Mouse (Mus musculus) left cerebral cortex, adult 2 months (tissue): Measurements from ENCODE around the gene Gpn2. TPM values are rescaled to one million over a fixed set of nuclear protein-coding genes. Genes with fewer than 3 reads are reported as not detected.

Source experiments
- DNase-seq, 2 experiments: peaks; one replicate each; pipeline ENCODE4 v3.0.0; 2021 to 2022; ENCODE audit warnings: low spot score in 2 of 2, mixed read lengths in 1 of 2; ENCODE audit errors: extremely low spot score in 1 of 2
- H3K27ac ChIP-seq: fragments of 200-600 bp; 2 replicates; pipeline ENCODE4 v1.8.1; 2022
- H3K4me3 ChIP-seq: fragments of 200-600 bp; 2 replicates; pipeline ENCODE4 v1.8.1; 2022
- CTCF ChIP-seq: fragments of 200-600 bp; IDR thresholded peaks from 2 replicates; pipeline ENCODE4 v1.8.1; 2022; ENCODE audit warnings: antibody characterized with exemption, mild to moderate bottlenecking, moderate library complexity
- intact Hi-C: fragments of 180-260 bp; cut with DNase I; formaldehyde crosslinking; loops from one replicate; pipeline ENCODE4 v1.15.1; 2025
- total RNA-seq, 2 experiments: library from RNA; stranded (reverse); gene quantifications; 2 replicates each; pipeline ENCODE4 v1.2.3; 2021

Gene Gpn2
- total RNA-seq, 2 experiments from 2014 or later: 9.4 to 12.3 TPM

DNA sequence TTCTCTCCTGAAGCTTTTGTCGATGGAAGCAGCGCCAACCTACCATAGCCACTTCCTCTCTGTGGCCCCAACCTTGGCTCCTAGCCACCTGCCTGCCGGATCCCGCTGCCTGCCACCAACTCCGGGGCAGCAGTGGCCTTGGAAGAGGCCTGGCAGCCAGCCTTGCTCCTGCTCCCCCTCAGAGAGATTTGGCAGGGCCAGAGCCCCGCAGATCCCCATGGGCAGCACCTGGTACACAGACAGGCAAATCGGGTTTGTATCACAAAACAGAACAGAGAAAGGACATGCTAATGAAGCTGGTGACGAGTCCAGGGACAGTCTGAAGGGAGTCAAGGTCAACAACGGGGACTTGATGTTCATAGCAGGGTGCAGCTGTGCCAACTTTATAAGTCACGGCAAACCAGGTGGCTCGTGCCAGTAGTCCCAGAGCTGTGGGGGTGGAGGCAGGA is 21.0 kb upstream of the Gpn2 start:
- TF ChIP-seq CTCF: no peak
- H3K4me3 ChIP-seq: no peak overlapping the region
- intact Hi-C loops: no loop called here
- no peak overlapping the region for H3K27ac ChIP-seq
- DNase-seq: no peak

GRCm38 (mm10) chr4:133567251-133567650 is 16.9 kb upstream of the Gpn2 start:
- Histone ChIP-seq H3K27ac (no peak overlapping the region), H3K4me3 (no peak overlapping the region)
- DNase-seq: no peak
- intact Hi-C loops: no loop called here
- no peak for TF ChIP-seq CTCF

GRCm38 (mm10) chr4:133569291-133570065 is 14.7 kb upstream of the Gpn2 start:
- DNase-seq: no peak
- TF ChIP-seq CTCF: no peak
- intact Hi-C loops: no loop called here

DNA sequence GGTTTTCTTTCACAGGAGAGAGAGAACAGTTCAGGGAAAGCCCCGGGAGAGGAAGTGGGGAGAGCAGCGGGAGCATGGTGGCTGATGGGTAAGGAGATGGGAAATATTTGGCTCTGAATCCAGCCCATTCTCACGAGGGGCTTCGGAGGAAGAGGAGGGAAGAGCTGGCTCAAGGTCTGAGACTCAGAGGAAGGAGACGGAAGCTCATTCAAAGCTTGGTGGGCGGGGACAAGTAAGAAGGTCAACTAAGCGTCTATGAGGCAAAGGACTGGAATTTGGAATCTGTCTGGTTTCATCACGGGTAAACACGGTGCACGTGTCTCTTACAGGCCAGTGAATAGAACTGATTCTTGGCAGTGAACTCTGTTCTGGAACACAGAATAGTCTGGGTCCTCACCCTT is 14.1 kb upstream of the Gpn2 start:
- TF ChIP-seq CTCF: no peak
- intact Hi-C loops: no loop called here
- H3K27ac ChIP-seq: no peak overlapping the region
- no peak for DNase-seq
- no peak overlapping the region for H3K4me3 ChIP-seq

More at GRCm38 (mm10) chr4:133569291-133570065, 14.7 kb upstream of the Gpn2 start:
- Histone ChIP-seq H3K4me3 (no peak overlapping the region), H3K27ac (no peak overlapping the region)

GRCm38 (mm10) chr4:133574070-133574842 is 9.9 kb upstream of the Gpn2 start, which contains the start of gene Gpatch3:
Gene Gpatch3 (plus strand): TSS chr4:133574745.
- DNase-seq: peak; percentile 89
- Histone ChIP-seq H3K27ac (peak within 1 kb of the TSS; percentile 58), H3K4me3 (peak within 1 kb of the TSS; percentile 60)
- TF ChIP-seq CTCF: peak; percentile 23; the same call in 1 of the 2 replicates
- intact Hi-C loops: no loop called here

GRCm38 (mm10) chr4:133574843-133575202 is 9.3 kb upstream of the Gpn2 start:
- intact Hi-C loops: no loop called here
- Histone ChIP-seq H3K4me3 (peak overlapping the region; percentile 60), H3K27ac (peak overlapping the region; percentile 58)
- DNase-seq: no peak
- TF ChIP-seq CTCF: no peak

DNA sequence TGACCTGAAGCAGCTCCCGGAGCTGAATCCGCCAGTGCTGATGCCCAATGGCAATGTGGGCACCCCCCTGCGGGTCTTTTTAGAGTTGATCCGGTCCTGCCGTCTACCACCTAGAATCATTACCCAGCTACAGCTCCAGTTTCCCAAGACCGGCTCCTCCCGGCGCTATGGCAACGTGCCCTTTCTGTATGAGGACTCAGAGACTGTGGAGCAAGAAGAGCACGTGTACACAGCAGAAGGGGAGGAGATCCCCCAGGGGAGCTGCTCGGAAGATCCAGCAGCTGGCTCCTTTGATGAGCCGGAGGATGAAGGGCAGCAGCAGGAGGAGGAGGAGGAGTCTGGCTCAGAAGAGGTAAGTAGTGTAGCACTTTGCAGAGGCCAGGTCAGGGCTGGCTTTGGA is 6.2 kb upstream of the Gpn2 start:
- no peak overlapping the region for H3K27ac ChIP-seq
- no peak for TF ChIP-seq CTCF
- H3K4me3 ChIP-seq: no peak overlapping the region
- intact Hi-C loops: no loop called here
- no peak for DNase-seq

DNA sequence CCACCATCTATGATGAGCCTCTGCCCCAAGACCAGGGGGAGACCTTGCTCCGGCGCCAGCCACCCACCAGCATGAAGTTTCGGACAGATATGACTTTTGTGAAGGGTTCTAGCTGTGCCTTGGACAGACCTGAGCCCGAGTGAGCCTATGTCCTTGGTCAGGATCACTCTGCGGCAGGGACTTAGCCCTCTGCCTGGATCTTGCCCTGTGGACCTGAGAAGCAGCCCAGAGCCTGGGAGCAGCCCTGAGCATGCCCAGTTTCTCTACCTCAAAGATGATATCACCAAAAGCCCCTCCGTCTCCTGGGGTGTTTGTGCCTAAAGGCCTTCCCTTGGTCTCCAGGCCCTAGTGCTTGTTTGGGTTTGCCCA is 488 bp upstream of the Gpn2 start:
- Histone ChIP-seq H3K4me3 (peak overlapping the region; percentile 72), H3K27ac (peak overlapping the region; percentile 92)
- no peak for DNase-seq
- intact Hi-C loops: no loop called here
- no peak for TF ChIP-seq CTCF

GRCm38 (mm10) chr4:133592570-133592969 is 8.4 kb downstream of the Gpn2 start:
- DNase-seq: peak; percentile 45 to 70
- H3K4me3 ChIP-seq: no peak overlapping the region
- no peak overlapping the region for H3K27ac ChIP-seq
- peak; percentile 89 for TF ChIP-seq CTCF
- intact Hi-C loops: loop anchor here (1.0 to 10.0 kb wide), 3 partner anchors 58 to 236 kb away; partner anchors contain the start of genes Arid1a and Zdhhc18

DNA sequence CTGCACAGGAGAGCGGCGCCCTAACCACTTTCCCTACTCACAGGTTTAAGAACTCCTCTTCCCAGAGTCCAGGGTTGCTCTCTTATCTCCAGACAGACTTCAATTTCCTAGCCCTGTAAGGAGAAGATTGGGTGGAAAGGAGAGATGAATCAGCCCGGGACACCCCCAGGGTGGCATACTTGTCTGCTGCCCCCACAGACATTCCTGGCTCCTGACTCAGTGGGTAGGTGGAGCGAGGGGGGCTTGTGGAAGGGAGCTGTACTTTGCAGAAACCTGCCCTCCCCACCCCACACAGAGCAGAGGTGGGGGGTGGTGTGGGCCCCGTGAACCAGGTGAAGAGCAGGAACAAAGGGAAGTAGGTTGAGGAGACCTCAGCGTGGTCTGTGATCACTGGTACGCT is 11.4 kb downstream of the Gpn2 start:
- peak; percentile 53 to 57 for DNase-seq
- Histone ChIP-seq H3K27ac (no peak overlapping the region), H3K4me3 (no peak overlapping the region)
- intact Hi-C loops: loop anchor here (10.0 kb wide), 1 partner anchor 159 kb away; the partner anchor contains the start of gene Arid1a
- TF ChIP-seq CTCF: no peak

- DNase-seq: no peak
- intact Hi-C loops: loop anchor here (10.0 kb wide), 1 partner anchor 159 kb away; the partner anchor contains the start of gene Arid1a
- Histone ChIP-seq H3K27ac (no peak overlapping the region), H3K4me3 (no peak overlapping the region)
- no peak for TF ChIP-seq CTCF
Observed at GRCm38 (mm10) chr4:133596084-133596483, 11.9 kb downstream of the Gpn2 start.

DNA sequence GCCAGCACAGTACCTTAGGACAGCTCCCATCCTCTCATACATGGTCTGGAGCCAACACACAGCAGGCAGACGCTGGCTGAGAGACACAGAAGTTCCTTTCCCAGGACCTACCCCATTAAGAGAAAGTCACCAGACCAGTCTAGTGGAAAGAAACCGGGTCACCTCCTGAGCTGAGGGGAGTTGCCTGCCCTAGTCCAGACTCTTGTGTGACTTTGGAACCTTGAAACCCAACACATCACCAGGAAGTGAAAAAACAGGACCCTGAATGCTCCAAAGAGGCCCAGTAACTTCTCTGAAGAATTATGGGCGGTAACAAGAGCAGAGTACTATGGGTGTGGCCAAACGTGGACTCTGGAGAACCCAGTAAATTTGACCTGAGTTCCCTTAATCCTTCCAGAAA is 14.5 kb downstream of the Gpn2 start:
- Histone ChIP-seq H3K4me3 (no peak overlapping the region), H3K27ac (no peak overlapping the region)
- intact Hi-C loops: loop anchor here (10.0 kb wide), 1 partner anchor 156 kb away; the partner anchor contains the start of gene Arid1a
- DNase-seq: no peak
- no peak for TF ChIP-seq CTCF
